Mouse (Mus musculus) liver, postnatal 0 days (tissue): ENCODE results near the gene Vps35l.

Source experiments
- CTCF ChIP-seq: sonication (generic); IDR thresholded peaks from 2 replicates; pipeline ENCODE4 v1.5.1; 2016; ENCODE audit warnings: antibody characterized with exemption, low read depth
- EP300 ChIP-seq: IDR thresholded peaks from 2 replicates; pipeline ENCODE4 v1.6.1; 2016; ENCODE audit warnings: antibody characterized with exemption, low read depth, mild to moderate bottlenecking

DNA sequence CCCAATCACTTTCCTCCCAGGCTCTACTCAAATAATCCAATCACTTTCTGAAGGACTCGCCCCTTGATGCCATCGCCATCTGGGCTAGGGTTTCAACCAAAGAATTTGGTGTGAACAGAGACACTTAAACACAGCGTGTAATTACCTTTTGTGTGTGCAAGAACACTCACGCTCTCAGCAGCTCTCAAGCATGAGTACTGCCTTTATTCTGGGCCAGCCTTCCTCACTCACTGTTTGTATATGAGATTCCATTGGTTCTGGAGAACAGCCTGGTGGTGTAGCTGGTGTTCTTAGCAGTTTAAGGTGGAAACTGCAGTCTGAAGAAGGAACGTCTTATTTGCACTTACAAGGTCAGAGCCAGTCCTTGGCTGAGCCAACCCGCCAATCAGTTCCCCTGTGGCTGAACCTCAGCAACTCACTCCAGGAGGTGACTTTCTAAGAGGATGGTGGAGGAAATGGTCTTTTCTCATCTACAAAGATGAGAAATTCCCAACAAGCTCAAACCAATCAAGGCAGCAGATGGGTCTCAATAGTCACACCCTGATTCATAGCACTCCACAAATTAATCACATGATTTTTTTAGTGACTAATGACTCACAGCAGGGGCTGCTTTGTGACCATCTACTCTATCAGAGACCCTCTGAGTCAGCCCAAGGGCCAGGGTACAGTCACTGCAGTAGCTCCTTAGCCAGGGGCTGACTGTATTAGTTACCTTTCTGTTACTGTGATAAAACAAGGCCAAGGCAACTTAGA, 147.5 kb downstream of the Vps35l start:
- TF ChIP-seq CTCF (no peak), EP300 (no peak)
